Mouse (Mus musculus): ENCODE measurements around the gene Tmem127. TPM values are rescaled to one million over a fixed set of nuclear protein-coding genes. Genes with fewer than 3 reads are reported as not detected.

The Tmem127 gene
- total RNA-seq (2012; rRNA removed) (8.3 and 10.3 TPM in 2 replicates), polyA plus RNA-seq (2012; ENCODE audit: insufficient read depth in 1 of 2, insufficient read length in 2 of 2, low read depth in 1 of 2, low replicate concordance in 2 of 2, missing spikeins in 1 of 2) (10 to 100 TPM in 1 of 2 experiments, not detected in 1; 16.6 TPM)

- Histone ChIP-seq H3K4me3 (ENCODE audit: control insufficient read depth in 1 of 2, insufficient read depth in 1 of 2, low read depth in 2 of 2, low read length in 2 of 2) (peak within 1 kb of the TSS; percentile 90 to 91), H3K4me1 (ENCODE audit: control insufficient read depth in 1 of 2, insufficient read depth in 2 of 2, low read length in 2 of 2) (peaks cover 22 to 26% of the 10 kb centered on the region in 2 experiments), H3K9me3 (replicated peaks; ENCODE audit: insufficient read depth, low read length) (no peaks in the 10 kb centered on the region), H3K36me3 (ENCODE audit: control insufficient read depth in 1 of 2, insufficient read depth in 2 of 2, low read length in 2 of 2) (peaks cover 3 to 30% of the 10 kb centered on the region in 2 experiments; a peak in 3 of 4 replicates), H3K79me2 (ENCODE audit: control insufficient read depth, insufficient read depth, low read length, poor library complexity) (peaks cover 22% of the 10 kb centered on the region), H3K9ac (ENCODE audit: control insufficient read depth, low read depth, low read length, poor library complexity, severe bottlenecking) (peak within 1 kb of the TSS; percentile 95), H3K27ac (ENCODE audit: control insufficient read depth, low read depth, low read length) (peak within 1 kb of the TSS; percentile 59), H3K27me3 (ENCODE audit: control insufficient read depth in 1 of 2, insufficient read depth in 2 of 2, low read length in 2 of 2) (no peaks in the 10 kb centered on the region)
- peak; percentile 68 for TF ChIP-seq ZMIZ1 (IDR thresholded peaks at IDR 0.05; ENCODE audit: low read depth, low read length)
- TF ChIP-seq CHD2 (IDR thresholded peaks at IDR 0.05; ENCODE audit: low read length): peak; percentile 94
- peak; percentile 75; the same call in 1 of the 2 replicates for TF ChIP-seq MAZ (IDR thresholded peaks at IDR 0.05; ENCODE audit: low read depth, low read length)
- TF ChIP-seq GABPA (IDR thresholded peaks at IDR 0.05; ENCODE audit: low read depth, low read length): 0 out of 2 replicates have a peak, but pooled peaks have one; percentile 48
- TF ChIP-seq MAFK (IDR thresholded peaks at IDR 0.05; ENCODE audit: borderline replicate concordance, low read depth, low read length): no peak
- TF ChIP-seq UBTF (IDR thresholded peaks at IDR 0.05; ENCODE audit: borderline replicate concordance, insufficient read depth, low read depth, low read length): no peak
- peak; percentile 58; the same call in 1 of the 2 replicates for TF ChIP-seq TBP (IDR thresholded peaks at IDR 0.05; ENCODE audit: low read depth, low read length)
- peak; percentile 99 for TF ChIP-seq SIN3A (IDR thresholded peaks at IDR 0.05; ENCODE audit: low read length)
- TF ChIP-seq POLR2A (IDR thresholded peaks at IDR 0.05; ENCODE audit: control insufficient read depth in 1 of 2, insufficient read depth in 1 of 2, low read depth in 1 of 2, low read length in 2 of 2, poor library complexity in 1 of 2): peak; percentile 61 to 84; a peak in 3 of 4 replicates
- peak; percentile 78; the same call in 1 of the 2 replicates for TF ChIP-seq MYC (IDR thresholded peaks at IDR 0.05; ENCODE audit: low read depth, low read length)
- peak; percentile 99 for TF ChIP-seq HCFC1 (IDR thresholded peaks at IDR 0.05; ENCODE audit: low read depth, low read length)
- no peak for TF ChIP-seq SMC3 (IDR thresholded peaks at IDR 0.05; ENCODE audit: low read depth, low read length)
- peak; percentile 44; the same call in 1 of the 2 replicates for TF ChIP-seq ETS1 (IDR thresholded peaks at IDR 0.05; ENCODE audit: low read depth, low read length)
- TF ChIP-seq KAT2A (conservative IDR thresholded peaks at IDR 0.05; ENCODE audit: low read depth, low read length): peak; percentile 96
- TF ChIP-seq MAX (IDR thresholded peaks at IDR 0.05; ENCODE audit: low read length): peak; percentile 76; the same call in 1 of the 2 replicates
- TF ChIP-seq NRF1 (IDR thresholded peaks at IDR 0.05; ENCODE audit: insufficient read depth, low read depth, low read length, poor library complexity, severe bottlenecking): peak; percentile 97
- TF ChIP-seq ZC3H11A (IDR thresholded peaks at IDR 0.05; ENCODE audit: low read depth, low read length): no peak
- TF ChIP-seq TCF12 (IDR thresholded peaks at IDR 0.05; ENCODE audit: low read depth, low read length): peak; percentile 30; the same call in 1 of the 2 replicates
- peak; percentile 97 for TF ChIP-seq MXI1 (IDR thresholded peaks at IDR 0.05; ENCODE audit: low read depth, low read length)
- no peak for TF ChIP-seq MEF2A (IDR thresholded peaks at IDR 0.05; ENCODE audit: extremely low read depth, insufficient replicate concordance, low read depth, low read length, poor library complexity, severe bottlenecking)
- no peak for TF ChIP-seq EP300 (IDR thresholded peaks at IDR 0.05; ENCODE audit: low read depth in 1 of 2, low read length in 2 of 2)
- TF ChIP-seq CTCF (IDR thresholded peaks at IDR 0.05 in 2 of 3, conservative IDR thresholded peaks at IDR 0.05 in 1 of 3; ENCODE audit: control insufficient read depth in 1 of 3, insufficient read depth in 1 of 3, low read depth in 2 of 3, low read length in 3 of 3, poor library complexity in 1 of 3, severe bottlenecking in 1 of 3): no peak
- TF ChIP-seq NELFE (IDR thresholded peaks at IDR 0.05; ENCODE audit: low read depth, low read length): peak; percentile 74
- no peak for TF ChIP-seq E2F4 (IDR thresholded peaks at IDR 0.05; ENCODE audit: borderline replicate concordance, low read depth, low read length)
- TF ChIP-seq USF1 (IDR thresholded peaks at IDR 0.05; ENCODE audit: low read depth, low read length): peak; percentile 83
- peak; percentile 95 for TF ChIP-seq ELF1 (IDR thresholded peaks at IDR 0.05; ENCODE audit: low read depth, low read length)
- peak; percentile 58; the same call in 1 of the 2 replicates for TF ChIP-seq POLR2AphosphoS2 (IDR thresholded peaks at IDR 0.05; ENCODE audit: low read length)
- peak; percentile 99 for DNase-seq (ENCODE audit: low read depth, low spot score)
Measured at GRCm38 (mm10) chr2:127247592-127248333, at the start of gene Tmem127, which contains the start of gene Ciao1. TSS of gene Tmem127 (plus strand) at chr2:127247908. TSS of gene Ciao1 (minus strand) at chr2:127247816.

Data from MEL (cell line).